Mouse (Mus musculus): ENCODE results near the gene Ssu72.

GRCm38 (mm10) chr4:155672082-155672481 lies 32.5 kb upstream of the Ssu72 start:
- no peak for TF ChIP-seq CTCF (IDR thresholded peaks at IDR 0.05)
- no peak for TF ChIP-seq EP300 (IDR thresholded peaks at IDR 0.05; ENCODE audit: insufficient read depth, low read depth, low read length)

Measured in heart, adult 2 months (tissue).